Mouse (Mus musculus) small intestine, adult 2 months (tissue): Measurements from ENCODE around the gene Ube2dnl1.

Experiments used
- CTCF ChIP-seq: fragments of 200-500 bp; IDR thresholded peaks from 2 replicates; pipeline ENCODE4 v1.5.1; 2012; ENCODE audit warnings: low read depth, mild to moderate bottlenecking, control low read depth, inconsistent platforms, low read length, moderate library complexity, mixed read lengths; ENCODE audit not compliant: insufficient replicate concordance, insufficient read length; ENCODE audit errors: extremely low read depth
- POLR2A ChIP-seq: fragments of 200-500 bp; IDR thresholded peaks from 2 replicates; pipeline ENCODE4 v1.6.1; 2012; ENCODE audit warnings: low read depth, mild to moderate bottlenecking, control low read depth, inconsistent platforms, low read length, moderate library complexity

DNA sequence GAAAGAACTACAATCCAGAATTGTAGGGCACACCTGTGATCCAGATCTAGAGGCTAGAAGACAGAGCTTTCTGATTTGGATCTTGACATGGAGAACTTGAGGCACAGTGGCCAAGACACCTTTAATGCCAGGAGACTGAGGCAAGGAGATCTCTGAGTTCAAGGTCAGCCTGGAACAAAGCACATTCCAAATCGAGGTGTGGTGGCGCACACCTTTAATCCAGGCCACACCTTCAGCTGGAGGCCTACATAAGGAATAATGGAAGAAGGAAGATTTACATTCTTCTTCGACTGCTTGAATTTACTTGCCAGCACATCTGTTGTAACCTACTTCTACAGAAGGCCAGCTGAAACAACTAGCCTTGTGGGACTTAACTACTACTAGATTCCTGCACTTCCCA lies 7.3 kb upstream of the Ube2dnl1 start:
- TF ChIP-seq CTCF = no peak
- TF ChIP-seq POLR2A = no peak
